Mouse (Mus musculus): Measurements from ENCODE around the gene Fam171b.

Fam171b gene

GRCm38 (mm10) chr2:83812483-83813272 lies at the start of gene Fam171b:
TSS of gene Fam171b (plus strand) at chr2:83812636.
- peak; percentile 69 for DNase-seq (ENCODE audit: low spot score)

- no peak for DNase-seq (ENCODE audit: low spot score)
Measured at GRCm38 (mm10) chr2:83766058-83766457, 46.4 kb upstream of the Fam171b start.

DNA sequence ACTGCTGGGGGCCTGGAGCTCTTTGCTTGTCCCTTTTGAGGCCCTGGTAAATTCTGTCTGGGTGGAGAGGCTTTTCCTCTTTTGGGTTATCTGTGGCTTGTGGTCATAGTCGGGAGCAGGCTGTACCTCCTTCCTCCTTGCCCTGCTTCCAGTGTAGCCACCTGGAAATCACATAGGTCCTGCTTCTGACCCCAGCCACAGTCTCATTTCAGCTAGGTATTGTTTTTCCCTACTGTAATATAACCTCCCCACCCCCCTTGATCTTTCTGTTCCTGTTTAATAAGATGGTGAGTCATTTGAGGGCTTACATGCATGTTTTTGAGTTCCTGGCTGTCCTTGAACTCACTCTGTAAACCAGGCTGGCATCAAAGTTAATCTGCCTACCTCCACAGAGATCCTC lies 45.6 kb upstream of the Fam171b start:
- DNase-seq (ENCODE audit: low spot score) = no peak

- DNase-seq (ENCODE audit: low spot score) = no peak
Measured at GRCm38 (mm10) chr2:83768311-83769047, 44.0 kb upstream of the Fam171b start.

- DNase-seq (ENCODE audit: low spot score) = peak; percentile 28
Measured at GRCm38 (mm10) chr2:83771155-83771812, 41.2 kb upstream of the Fam171b start.

DNA sequence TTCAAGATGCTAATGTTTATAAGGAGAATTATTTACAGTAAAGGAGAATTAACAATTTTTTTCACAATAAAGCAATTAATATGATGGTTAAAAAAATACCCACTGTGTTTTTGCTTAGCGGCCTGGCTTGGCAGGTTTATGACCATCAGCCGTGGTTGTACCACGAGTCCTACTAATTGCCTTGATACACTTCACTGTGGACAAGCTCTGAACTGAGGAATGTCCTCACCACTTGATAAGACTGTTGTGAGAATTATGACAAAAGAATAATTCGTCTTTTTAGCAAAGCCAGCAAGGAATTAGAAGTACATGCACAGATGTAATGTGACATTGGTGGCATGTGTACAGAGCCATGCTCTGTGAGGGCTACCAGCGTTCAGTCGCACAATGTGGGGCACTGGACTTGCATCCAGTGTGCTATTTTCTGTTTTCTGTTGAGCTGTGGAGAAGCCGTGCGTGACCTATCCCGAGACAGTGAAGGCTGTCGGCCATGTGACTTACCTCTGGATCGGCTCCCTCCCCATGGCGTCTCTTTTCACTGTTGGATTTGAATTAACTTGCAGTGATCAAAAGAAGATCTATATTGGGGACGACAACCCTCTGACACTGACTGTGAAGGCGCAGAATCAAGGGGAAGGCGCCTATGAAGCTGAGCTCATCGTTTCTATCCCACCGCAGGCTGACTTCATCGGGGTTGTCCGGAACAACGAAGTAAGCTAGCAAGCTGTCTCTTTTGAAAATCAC lies 20.9 kb upstream of the Fam171b start:
- no peak for DNase-seq (ENCODE audit: low spot score)

GRCm38 (mm10) chr2:83792102-83792501 lies 20.3 kb upstream of the Fam171b start:
- no peak for DNase-seq (ENCODE audit: low spot score)

DNA sequence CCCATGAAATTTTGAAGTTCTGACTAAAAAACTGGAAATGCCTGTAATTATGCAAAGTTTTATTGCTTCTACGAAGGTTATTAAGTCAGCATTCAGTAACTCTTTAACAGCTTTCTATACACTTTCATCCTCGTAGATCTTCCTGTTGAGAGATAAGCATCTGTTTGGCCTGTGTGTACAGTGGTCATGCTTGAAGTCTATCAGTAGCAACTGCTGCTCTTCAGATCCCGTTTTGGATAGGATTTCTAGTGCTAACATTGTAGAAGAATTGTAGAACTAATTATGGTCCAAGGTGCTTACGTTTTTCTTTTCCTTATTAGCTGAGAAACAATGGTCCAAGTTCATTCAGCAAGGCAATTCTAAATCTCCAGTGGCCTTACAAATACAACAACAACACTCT lies 16.7 kb upstream of the Fam171b start:
- DNase-seq (ENCODE audit: low spot score) = no peak

GRCm38 (mm10) chr2:83797902-83798497 lies 14.4 kb upstream of the Fam171b start:
- no peak for DNase-seq (ENCODE audit: low spot score)

DNA sequence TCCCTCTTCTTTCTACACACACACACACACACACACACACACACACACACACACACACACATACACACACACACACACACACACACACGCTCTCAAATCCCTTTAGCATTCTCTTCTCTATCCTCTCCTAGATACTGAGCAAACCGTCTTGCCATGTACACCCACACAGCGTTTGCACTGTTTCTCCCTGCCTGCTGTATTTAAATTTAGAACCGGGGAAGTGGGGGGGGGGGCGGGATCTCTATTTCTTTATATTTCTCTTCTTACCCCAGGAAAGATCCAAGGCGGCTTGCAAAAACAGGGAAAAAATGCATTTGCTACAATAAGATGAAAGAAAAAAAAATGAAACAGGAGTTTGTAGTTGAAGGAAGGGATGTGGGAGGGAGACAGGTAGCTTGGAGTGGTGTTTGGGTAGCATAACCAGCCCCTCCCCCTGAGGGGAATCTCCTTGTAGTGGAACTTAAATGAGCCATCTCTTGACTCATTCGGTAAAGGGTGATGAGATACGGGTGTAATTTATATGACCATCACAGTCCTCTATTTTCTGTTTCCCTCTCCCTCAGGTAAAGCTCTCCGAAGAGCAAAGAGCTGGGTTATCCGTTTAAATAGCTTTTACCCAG lies 947 bp downstream of the Fam171b start:
- no peak for DNase-seq (ENCODE audit: low spot score)

- no peak for DNase-seq (ENCODE audit: low spot score)
Measured at GRCm38 (mm10) chr2:83814009-83814408, 1.6 kb downstream of the Fam171b start.

DNA sequence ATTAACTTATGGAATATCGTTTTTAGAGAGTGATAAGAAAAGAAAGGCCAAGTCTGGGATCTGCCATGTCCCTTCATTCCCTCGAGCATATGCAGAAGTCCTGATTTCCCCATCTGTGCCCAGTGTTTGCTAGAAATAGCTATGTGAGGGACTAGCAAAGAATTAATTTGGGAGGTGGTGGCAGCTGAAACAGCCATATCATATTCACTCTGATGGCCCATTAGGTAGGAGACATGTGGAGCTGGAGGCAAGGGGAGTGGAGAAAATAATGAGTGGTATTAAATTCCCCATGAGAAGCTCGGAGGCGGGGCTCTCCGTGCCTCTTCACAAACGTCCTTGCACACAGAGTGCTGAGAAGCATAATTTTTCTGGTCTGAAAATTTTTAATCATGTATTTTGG lies 3.7 kb downstream of the Fam171b start:
- DNase-seq (ENCODE audit: low spot score) = no peak

GRCm38 (mm10) chr2:83825161-83825560 lies 12.7 kb downstream of the Fam171b start:
- DNase-seq (ENCODE audit: low spot score) = no peak

DNA sequence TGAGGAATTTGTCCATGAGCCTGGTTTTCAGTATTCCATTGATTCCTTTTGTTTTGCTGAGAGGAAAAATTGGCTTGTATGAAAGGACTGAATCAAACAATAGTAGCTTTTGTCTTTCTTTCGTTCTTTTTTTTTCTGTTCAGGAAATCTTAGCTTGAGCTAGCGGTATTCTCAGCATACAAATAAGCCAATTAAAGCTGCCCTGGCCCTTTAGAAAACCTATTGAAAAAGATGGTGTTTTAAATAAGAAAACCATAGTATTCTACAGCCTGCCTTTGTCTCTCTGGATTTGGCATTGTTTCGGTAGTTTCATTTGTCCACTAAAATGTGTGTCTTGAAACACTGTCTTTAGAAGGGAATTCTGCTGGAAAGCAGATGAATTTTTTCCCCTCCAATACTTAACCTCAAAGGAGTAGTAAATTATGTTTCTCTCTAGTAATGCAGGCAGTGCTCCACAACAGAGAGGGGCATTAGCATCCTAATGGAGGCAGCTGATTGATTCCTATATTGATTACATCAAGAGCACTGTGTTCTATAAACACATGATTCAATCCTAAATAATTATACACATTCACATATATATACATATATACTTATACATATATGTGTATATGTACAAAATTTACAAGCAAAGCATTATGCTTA lies 16.6 kb downstream of the Fam171b start:
- DNase-seq (ENCODE audit: low spot score) = no peak

DNA sequence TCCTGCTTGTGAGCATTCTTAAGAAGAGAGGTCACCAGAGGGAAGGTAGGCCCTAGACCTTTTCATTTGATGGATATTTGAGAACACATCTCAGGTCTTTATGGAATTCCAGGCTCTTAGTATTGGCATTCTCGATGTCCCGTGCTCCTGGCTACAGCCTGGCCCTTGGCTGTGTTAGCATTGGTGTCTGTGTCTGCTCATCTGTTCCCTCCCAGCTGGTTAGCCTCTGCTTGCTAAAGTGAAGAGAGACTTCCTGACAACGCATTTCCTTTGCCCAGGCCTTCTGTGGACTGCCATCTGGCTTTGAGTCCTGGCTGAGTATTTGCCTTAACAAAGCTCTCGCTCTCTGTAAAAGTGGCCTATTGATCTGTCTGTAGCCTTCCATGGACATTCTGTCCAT lies 20.5 kb downstream of the Fam171b start:
- DNase-seq (ENCODE audit: low spot score) = no peak

DNA sequence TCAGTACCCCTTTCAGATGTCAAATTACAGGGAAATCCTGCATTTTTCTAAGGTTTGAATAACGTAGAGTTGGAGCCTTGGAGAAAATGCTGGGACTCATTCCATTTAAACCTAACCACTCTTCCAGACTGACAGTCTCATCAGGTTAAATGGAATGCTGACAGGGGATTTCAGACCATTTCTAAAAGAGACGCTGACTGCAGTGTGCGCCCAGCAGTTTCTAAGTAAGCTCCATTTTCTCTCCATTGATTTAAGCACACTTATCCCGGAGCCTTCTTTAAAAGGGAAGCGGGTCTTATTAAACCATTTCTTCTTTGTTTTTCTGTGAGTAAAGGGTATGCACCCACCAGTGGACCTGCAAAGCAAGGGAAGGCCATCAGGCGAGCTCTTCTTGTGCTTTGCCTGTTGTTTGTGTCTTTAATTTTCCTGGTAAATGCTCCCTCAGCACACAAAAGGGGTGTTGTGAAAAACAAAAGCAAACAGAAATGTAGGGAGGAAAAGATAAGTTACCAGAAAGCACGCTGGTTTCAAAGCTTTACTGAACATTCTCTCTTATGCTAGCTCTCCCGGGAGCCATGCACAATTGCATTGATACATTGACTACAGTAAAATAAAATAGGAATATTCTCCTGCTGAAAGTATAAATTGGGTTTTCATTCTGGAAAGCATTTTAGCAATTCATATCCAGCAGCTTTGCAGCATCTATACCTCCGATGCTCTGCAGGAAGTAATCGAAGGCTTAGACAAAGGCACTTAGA lies 23.1 kb downstream of the Fam171b start:
- no peak for DNase-seq (ENCODE audit: low spot score)

DNA sequence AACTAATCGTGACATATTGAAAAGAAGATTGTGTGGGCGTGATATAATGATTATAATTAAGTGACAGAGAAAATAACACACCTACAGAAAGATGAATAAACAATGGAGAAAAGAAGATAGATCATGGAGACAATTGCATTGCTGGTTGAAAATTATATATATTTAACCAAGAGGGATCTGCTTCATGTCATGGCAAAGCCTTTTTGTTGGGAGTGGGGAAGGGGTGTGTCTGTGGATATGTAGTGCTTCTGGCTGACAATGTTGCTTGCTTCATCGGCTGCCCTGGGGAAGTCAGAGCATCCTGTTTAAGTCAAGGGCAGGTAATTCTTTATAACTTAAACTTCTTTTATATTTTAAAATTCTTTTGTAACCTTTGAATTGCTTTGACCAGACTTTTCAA lies 36.1 kb downstream of the Fam171b start:
- DNase-seq (ENCODE audit: low spot score) = no peak

GRCm38 (mm10) chr2:83853423-83853822 lies 41.0 kb downstream of the Fam171b start:
- DNase-seq (ENCODE audit: low spot score) = no peak

- no peak for DNase-seq (ENCODE audit: low spot score)
Measured at GRCm38 (mm10) chr2:83856236-83856635, 43.8 kb downstream of the Fam171b start.

- DNase-seq (ENCODE audit: low spot score) = no peak
Measured at GRCm38 (mm10) chr2:83883850-83884420, 71.5 kb downstream of the Fam171b start.

Measured in yolk sac, embryonic 10.5 days (tissue).